Mouse (Mus musculus) megakaryocyte, embryonic 14.5 days (primary cell): ENCODE data around the gene Ctbs.

Experiments used
- FLI1 ChIP-seq: IDR thresholded peaks from 2 replicates; pipeline ENCODE4 v1.6.1; 2012; ENCODE audit warnings: low read length, inconsistent platforms, mixed read lengths
- GATA1 ChIP-seq: IDR thresholded peaks from 3 replicates; pipeline ENCODE4 v1.6.1; 2012; ENCODE audit warnings: mixed read lengths, low read length, inconsistent platforms, borderline replicate concordance

DNA sequence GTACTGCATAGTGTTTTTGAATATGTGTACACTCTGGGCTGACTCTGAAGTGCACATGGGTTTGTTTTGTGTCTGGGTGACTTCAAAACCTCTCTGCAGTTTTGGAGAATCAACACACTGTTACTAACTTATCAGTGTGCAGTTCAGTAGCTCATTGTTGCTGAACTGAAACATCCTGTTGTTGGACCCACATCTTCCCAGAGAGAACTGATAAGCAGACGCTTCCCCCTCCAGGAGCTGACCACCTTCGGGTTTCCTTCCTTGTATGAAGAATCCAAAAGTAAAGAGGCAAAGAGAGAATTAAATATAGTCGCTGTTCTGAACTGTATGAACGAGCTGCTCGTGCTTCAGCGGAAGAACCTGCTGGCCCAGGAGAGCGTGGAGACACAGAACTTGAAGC lies 30.7 kb upstream of the Ctbs start:
- TF ChIP-seq GATA1 (no peak), FLI1 (no peak)
